Mouse (Mus musculus) forebrain, embryonic 12.5 days (tissue): ENCODE results near the gene Itpk1. TPM values are rescaled to one million over a fixed set of nuclear protein-coding genes. Genes with fewer than 3 reads are reported as not detected.
A peak's percentile ranks its signal among the peaks of the same experiment; 100 is the strongest.

Experiments
- ATAC-seq: fragments of 200-750 bp; cut with Nextera tagmentation; 2 replicates; pipeline ENCODE4 v1.8.0; 2017; ENCODE audit warnings: moderate TSS enrichment; ENCODE audit not compliant: low FRiP score
- H3K27ac ChIP-seq: fragments of 300-500 bp; sonication (generic); 2 replicates; pipeline ENCODE4 v1.5.1; 2016; ENCODE audit warnings: mild to moderate bottlenecking
- H3K27me3 ChIP-seq: fragments of 300-500 bp; sonication (generic); 2 replicates; pipeline ENCODE4 v1.6.1; 2016; ENCODE audit warnings: mild to moderate bottlenecking
- H3K36me3 ChIP-seq: fragments of 300-500 bp; sonication (generic); replicated peaks from 2 replicates; pipeline ENCODE4 v1.6.1; 2016; ENCODE audit warnings: mild to moderate bottlenecking
- H3K4me1 ChIP-seq: fragments of 300-500 bp; sonication (generic); 2 replicates; pipeline ENCODE4 v1.6.1; 2016
- H3K4me2 ChIP-seq: fragments of 300-500 bp; sonication (generic); 2 replicates; pipeline ENCODE4 v1.6.1; 2016; ENCODE audit warnings: mild to moderate bottlenecking, moderate library complexity
- H3K4me3 ChIP-seq: fragments of 300-500 bp; sonication (generic); replicated peaks from 2 replicates; pipeline ENCODE4 v1.5.1; 2016; ENCODE audit warnings: mild to moderate bottlenecking
- H3K9ac ChIP-seq: fragments of 300-500 bp; sonication (generic); 2 replicates; pipeline ENCODE4 v1.6.1; 2016; ENCODE audit warnings: mild to moderate bottlenecking
- H3K9me3 ChIP-seq: fragments of 300-500 bp; sonication (generic); 2 replicates; pipeline ENCODE4 v1.6.1; 2016
- WGBS: fragments of 180-500 bp; shearing (Covaris S2); methylation state at CpG from one replicate; pipeline ENCODE4 v1.1.7; 2016; 5-methylcytosine and 5-hydroxymethylcytosine counted together
- polyA plus RNA-seq: library from polyadenylated mRNA; unstranded; fragments of >200 nt; fragmentation: Nextera tagmentation; extraction: Ambion mirVana; gene quantifications from 2 replicates; pipeline ENCODE4 v1.2.1, GENCODE M21; 2016

Gene Itpk1
- polyA plus RNA-seq, 1 experiment from 2014 or later, result 22.5 TPM

DNA sequence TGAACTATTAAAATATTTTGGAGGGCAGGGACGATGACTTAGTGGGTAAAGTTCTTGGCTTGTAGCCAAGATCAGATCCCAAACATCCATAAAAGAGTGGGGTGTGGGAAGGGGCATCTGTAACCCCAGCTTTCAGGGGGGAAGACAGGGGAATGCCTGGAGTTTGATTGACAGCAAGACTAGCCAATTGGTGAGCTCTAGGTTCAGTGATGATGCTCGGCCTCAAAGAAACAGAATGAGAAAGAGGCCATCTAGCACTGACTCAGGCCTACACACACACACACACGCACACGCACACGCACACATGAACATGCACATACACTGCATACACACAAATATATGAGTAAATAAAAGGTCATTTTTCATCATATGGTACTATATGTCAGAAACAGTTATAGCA, 5.2 kb upstream of the Itpk1 start:
- H3K9ac ChIP-seq, result no peak overlapping the region
- H3K36me3 ChIP-seq, result no peaks in the 10 kb centered on the region
- ATAC-seq, result no peak
- no peaks in the 10 kb centered on the region for H3K9me3 ChIP-seq
- no peak overlapping the region for H3K4me2 ChIP-seq
- peaks cover 14% of the 10 kb centered on the region; the same call in 1 of the 2 replicates for H3K27me3 ChIP-seq
- WGBS, result 86% methylated on average over 5 of the region's 5 CpGs
- H3K27ac ChIP-seq, result no peak overlapping the region
- H3K4me1 ChIP-seq, result peaks cover 10% of the 10 kb centered on the region
- no peak overlapping the region for H3K4me3 ChIP-seq

- peaks cover 14% of the 10 kb centered on the region; the same call in 1 of the 2 replicates for H3K27me3 ChIP-seq
- 79% methylated on average over 11 of the region's 11 CpGs for WGBS
- no peak for ATAC-seq
- no peak overlapping the region for H3K9ac ChIP-seq
- H3K27ac ChIP-seq, result no peak overlapping the region
- peaks cover 22% of the 10 kb centered on the region for H3K4me1 ChIP-seq
- no peak overlapping the region for H3K4me3 ChIP-seq
- H3K4me2 ChIP-seq, result no peak overlapping the region
- H3K36me3 ChIP-seq, result no peaks in the 10 kb centered on the region
- no peaks in the 10 kb centered on the region for H3K9me3 ChIP-seq
Observed at GRCm38 (mm10) chr12:102708220-102708619, 3.5 kb upstream of the Itpk1 start.

GRCm38 (mm10) chr12:102706833-102707463, 2.2 kb upstream of the Itpk1 start:
- WGBS, result 91% methylated on average over 10 of the region's 10 CpGs
- no peak for ATAC-seq
- H3K36me3 ChIP-seq, result no peaks in the 10 kb centered on the region
- no peak overlapping the region for H3K4me2 ChIP-seq
- no peaks in the 10 kb centered on the region for H3K9me3 ChIP-seq
- no peak overlapping the region for H3K4me3 ChIP-seq
- peaks cover 35% of the 10 kb centered on the region for H3K4me1 ChIP-seq
- H3K27ac ChIP-seq, result no peak overlapping the region
- H3K9ac ChIP-seq, result no peak overlapping the region
- peaks cover 14% of the 10 kb centered on the region; the same call in 1 of the 2 replicates for H3K27me3 ChIP-seq

DNA sequence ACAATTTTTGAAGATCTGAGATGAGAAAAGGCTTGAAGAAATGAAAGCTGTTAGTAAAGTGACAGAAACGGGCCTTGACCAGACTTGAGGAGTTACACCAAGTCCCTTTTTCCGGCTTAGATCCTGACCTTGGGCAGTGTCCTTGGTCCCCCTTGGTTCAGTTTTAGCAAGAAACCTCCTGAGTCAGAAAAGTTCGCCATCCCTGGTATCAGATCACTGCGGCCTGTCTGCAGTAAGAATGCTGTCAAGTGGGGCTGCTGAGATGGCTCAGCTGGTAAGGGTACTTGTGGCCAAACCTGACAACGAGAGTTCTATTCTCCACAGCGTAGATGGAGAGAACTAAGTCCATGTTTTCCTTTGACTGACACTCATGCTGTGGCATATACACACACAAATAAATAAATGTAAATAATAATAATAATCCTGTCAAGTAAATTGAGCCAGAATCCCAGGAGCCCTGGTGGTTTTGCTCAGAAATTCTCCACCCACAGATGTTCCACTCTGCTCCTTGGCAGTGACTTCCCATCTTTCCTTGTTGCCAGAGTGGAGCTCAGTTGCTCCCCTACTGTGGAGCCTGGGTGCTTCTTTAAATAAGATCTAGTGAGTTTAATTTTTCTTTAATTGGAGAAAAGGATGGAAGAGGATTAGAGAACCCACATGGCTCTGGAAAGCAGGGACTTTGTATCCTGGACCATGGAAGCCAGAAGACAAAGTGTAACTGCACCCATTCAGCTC, 1.3 kb upstream of the Itpk1 start:
- Histone ChIP-seq H3K27ac (no peak overlapping the region), H3K4me2 (peak overlapping the region; percentile 91), H3K9me3 (no peaks in the 10 kb centered on the region), H3K9ac (0 out of 2 replicates have a peak overlapping the region, but pooled peaks have one; percentile 83), H3K4me3 (peak overlapping the region; percentile 82), H3K36me3 (no peaks in the 10 kb centered on the region), H3K4me1 (peaks cover 37% of the 10 kb centered on the region), H3K27me3 (peaks cover 14% of the 10 kb centered on the region; the same call in 1 of the 2 replicates)
- WGBS, result 70% methylated on average over 6 of the region's 6 CpGs
- no peak for ATAC-seq

- H3K36me3 ChIP-seq, result no peaks in the 10 kb centered on the region
- 2% methylated on average over 45 of the region's 45 CpGs for WGBS
- peak; percentile 82 for ATAC-seq
- peak overlapping the region; percentile 82 for H3K4me3 ChIP-seq
- peak overlapping the region; percentile 83 for H3K9ac ChIP-seq
- H3K27ac ChIP-seq, result peak overlapping the region; percentile 86
- no peaks in the 10 kb centered on the region for H3K9me3 ChIP-seq
- H3K4me1 ChIP-seq, result peaks cover 41% of the 10 kb centered on the region
- H3K4me2 ChIP-seq, result peak overlapping the region; percentile 91
- H3K27me3 ChIP-seq, result peaks cover 14% of the 10 kb centered on the region; the same call in 1 of the 2 replicates
Observed at GRCm38 (mm10) chr12:102705216-102705871, 614 bp upstream of the Itpk1 start.

- Histone ChIP-seq H3K4me1 (peaks cover 54% of the 10 kb centered on the region), H3K9ac (peak overlapping the region; percentile 83), H3K4me2 (peak overlapping the region; percentile 91), H3K4me3 (peak overlapping the region; percentile 82), H3K27ac (peak overlapping the region; percentile 75), H3K36me3 (no peaks in the 10 kb centered on the region), H3K27me3 (peaks cover 14% of the 10 kb centered on the region; the same call in 1 of the 2 replicates), H3K9me3 (no peaks in the 10 kb centered on the region)
- WGBS, result 2% methylated on average over 17 of the region's 17 CpGs
- peak; percentile 17 for ATAC-seq
Observed at GRCm38 (mm10) chr12:102703921-102704408, 765 bp downstream of the Itpk1 start.

DNA sequence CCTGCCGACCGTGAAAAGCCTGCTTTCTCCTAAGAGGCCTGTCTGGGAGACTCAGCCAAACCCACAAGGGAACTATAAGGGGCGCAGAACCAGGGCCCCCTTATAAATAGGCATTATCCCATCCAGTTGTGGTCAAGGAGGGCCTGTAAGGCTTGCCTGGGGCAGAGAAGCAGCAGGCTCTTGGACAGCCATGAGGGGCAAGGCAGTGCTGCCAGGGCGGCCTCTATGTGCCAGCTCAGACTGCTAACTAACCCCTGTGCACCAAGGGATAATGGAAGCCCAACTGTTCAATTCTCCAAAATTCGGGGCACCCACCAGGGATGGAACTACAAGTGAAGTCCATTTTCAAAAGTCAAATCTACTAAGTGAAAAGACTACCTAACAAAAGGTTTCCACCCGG, 1.3 kb downstream of the Itpk1 start:
- no peak for ATAC-seq
- H3K36me3 ChIP-seq, result no peaks in the 10 kb centered on the region
- peaks cover 59% of the 10 kb centered on the region for H3K4me1 ChIP-seq
- peak overlapping the region; percentile 82 for H3K4me3 ChIP-seq
- H3K27ac ChIP-seq, result peak overlapping the region; percentile 71
- H3K27me3 ChIP-seq, result peaks cover 14% of the 10 kb centered on the region; the same call in 1 of the 2 replicates
- WGBS, result 23% methylated on average over 6 of the region's 6 CpGs
- H3K9me3 ChIP-seq, result no peaks in the 10 kb centered on the region
- H3K4me2 ChIP-seq, result peak overlapping the region; percentile 91
- peak overlapping the region; percentile 83 for H3K9ac ChIP-seq

- peak overlapping the region; percentile 82 for H3K4me3 ChIP-seq
- peak overlapping the region; percentile 83 for H3K9ac ChIP-seq
- H3K27ac ChIP-seq, result peak overlapping the region; percentile 71
- no peaks in the 10 kb centered on the region for H3K9me3 ChIP-seq
- H3K27me3 ChIP-seq, result peaks cover 13% of the 10 kb centered on the region; the same call in 1 of the 2 replicates
- H3K4me1 ChIP-seq, result peaks cover 63% of the 10 kb centered on the region
- no peaks in the 10 kb centered on the region for H3K36me3 ChIP-seq
- H3K4me2 ChIP-seq, result peak overlapping the region; percentile 91
- WGBS, result 5% methylated on average over 4 of the region's 4 CpGs
- ATAC-seq, result no peak
Observed at GRCm38 (mm10) chr12:102703111-102703412, 1.7 kb downstream of the Itpk1 start.

GRCm38 (mm10) chr12:102702356-102703110, 2.2 kb downstream of the Itpk1 start:
- 0 out of 2 replicates have a peak, but pooled peaks cover 9% of the 10 kb centered on the region for H3K27me3 ChIP-seq
- WGBS, result 4% methylated on average over 15 of the region's 15 CpGs
- no peaks in the 10 kb centered on the region for H3K36me3 ChIP-seq
- H3K4me1 ChIP-seq, result peaks cover 68% of the 10 kb centered on the region
- H3K4me2 ChIP-seq, result peak overlapping the region; percentile 91
- no peaks in the 10 kb centered on the region for H3K9me3 ChIP-seq
- H3K4me3 ChIP-seq, result peak overlapping the region; percentile 82
- no peak for ATAC-seq
- H3K9ac ChIP-seq, result no peak overlapping the region; the same call in 1 of the 2 replicates
- H3K27ac ChIP-seq, result peak overlapping the region; percentile 71

DNA sequence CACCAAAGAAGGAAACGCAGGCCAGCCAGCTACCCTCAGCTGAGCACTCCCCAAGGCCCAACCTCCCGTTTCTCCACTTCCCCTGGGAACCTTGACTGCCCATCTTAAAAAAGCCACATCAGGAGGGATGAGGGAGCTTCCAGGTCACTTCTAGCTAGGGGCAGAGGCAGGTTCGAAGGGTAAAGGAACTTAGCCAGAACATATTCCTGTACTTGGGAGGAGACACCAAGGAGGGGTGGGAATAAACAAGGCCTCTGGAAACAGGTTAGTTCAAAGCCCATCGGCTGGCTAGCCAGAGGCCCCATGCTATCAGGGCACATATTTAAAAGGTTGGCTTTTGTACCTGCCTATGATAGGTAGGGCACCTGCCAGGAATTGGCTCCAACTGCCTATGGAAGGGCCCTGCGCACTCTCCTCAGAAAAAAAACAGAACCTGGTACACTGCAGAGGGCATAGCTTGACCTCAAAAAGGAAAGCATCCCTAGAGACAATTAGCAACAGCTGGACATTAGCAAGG, 3.0 kb downstream of the Itpk1 start:
- H3K4me2 ChIP-seq, result 0 out of 2 replicates have a peak overlapping the region, but pooled peaks have one; percentile 91

DNA sequence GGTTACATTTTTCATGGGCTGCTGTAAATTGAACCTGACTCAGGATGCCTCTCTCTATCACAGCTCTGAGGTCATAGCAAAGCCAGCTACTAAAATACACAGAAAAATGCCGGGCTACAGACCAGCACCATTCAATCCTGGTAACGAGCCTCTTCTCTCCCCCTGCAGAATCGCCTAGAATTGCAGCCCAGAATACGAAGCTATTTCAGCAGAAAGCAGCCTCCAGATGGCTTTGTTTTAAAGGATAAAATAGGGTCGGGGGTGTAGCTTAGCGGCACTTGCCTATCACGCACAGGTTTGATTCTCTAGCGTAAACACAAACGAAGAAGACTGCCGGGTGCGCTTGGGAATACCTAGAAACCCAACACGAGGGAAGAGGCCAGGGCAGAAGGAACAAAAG, 4.3 kb downstream of the Itpk1 start:
- Histone ChIP-seq H3K27me3 (no peaks in the 10 kb centered on the region), H3K4me3 (no peak overlapping the region), H3K36me3 (no peaks in the 10 kb centered on the region), H3K4me2 (no peak overlapping the region), H3K9ac (no peak overlapping the region), H3K9me3 (no peaks in the 10 kb centered on the region), H3K4me1 (peaks cover 80% of the 10 kb centered on the region), H3K27ac (no peak overlapping the region)
- WGBS, result 50% methylated on average over 12 of the region's 12 CpGs
- no peak for ATAC-seq

More for the DNA sequence above, 3.0 kb downstream of the Itpk1 start:
- no peak overlapping the region for H3K9ac ChIP-seq
- peaks cover 76% of the 10 kb centered on the region for H3K4me1 ChIP-seq
- no peaks in the 10 kb centered on the region for H3K9me3 ChIP-seq
- H3K36me3 ChIP-seq, result no peaks in the 10 kb centered on the region
- no peak overlapping the region for H3K4me3 ChIP-seq
- 0 out of 2 replicates have a peak, but pooled peaks cover 4% of the 10 kb centered on the region for H3K27me3 ChIP-seq
- ATAC-seq, result no peak
- no peak overlapping the region for H3K27ac ChIP-seq
- 92% methylated on average over 5 of the region's 5 CpGs for WGBS
